12 mouse cellular contexts compared by ENCODE assay signal in the genomic region with DNA sequence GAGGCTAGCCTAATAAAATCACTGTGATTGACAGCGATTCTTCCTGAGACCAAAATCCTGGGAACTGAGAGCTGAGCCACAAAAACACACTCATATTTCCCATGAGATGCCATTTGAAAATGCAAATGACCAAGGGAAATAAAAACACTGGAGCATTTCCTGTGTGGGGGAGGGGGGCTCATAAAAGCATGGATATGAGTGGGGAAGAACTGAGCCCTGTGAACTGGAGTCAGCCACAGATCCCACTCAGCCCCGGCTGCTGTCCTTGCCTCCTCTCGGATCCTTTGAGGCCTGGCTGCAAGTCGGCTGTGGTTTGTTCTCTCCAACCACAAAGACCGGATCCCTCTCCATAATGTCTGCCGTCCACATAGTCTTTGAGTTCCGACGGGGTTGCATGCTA.
DNase-seq lines count a peak whose midpoint lies in the region; ATAC-seq and TF ChIP-seq lines count a peak whose summit lies in the region.
"Had no signal": no experiment of that assay in that cellular context is flagged by ENCODE, and none has a peak within 500 bp of the region (broad histone marks: within the 10 kb centered on the region; RNA-seq: fewer than 3 reads in every experiment).

No protein-coding gene starts in this region.

- H3K36me3 ChIP-seq in hindbrain, embryonic 10.5 days = no peaks in the 10 kb centered on the region
- H3K36me3 ChIP-seq in hindbrain, postnatal 0 days (ENCODE audit: insufficient read depth, low read length) = no peaks in the 10 kb centered on the region
- no peaks in the 10 kb centered on the region for H3K36me3 ChIP-seq in hindbrain, embryonic 13.5 days
- H3K36me3 ChIP-seq in limb, embryonic 14.5 days (ENCODE audit: control insufficient read depth, insufficient read depth, low read length) = no peaks in the 10 kb centered on the region

- H3K9ac ChIP-seq in hindbrain, postnatal 0 days (replicated peaks; ENCODE audit: low read length) = no peak overlapping the region
- H3K9ac ChIP-seq in hindbrain, embryonic 13.5 days = no peak overlapping the region
- H3K9ac ChIP-seq in limb, embryonic 14.5 days (ENCODE audit: low read depth, low read length, severe bottlenecking) = no peak overlapping the region

- no peak for TF ChIP-seq CTCF in hindbrain, postnatal 0 days (IDR thresholded peaks at IDR 0.05; ENCODE audit: low read depth)

- DNase-seq in hindbrain, embryonic 10.5 days (ENCODE audit: low spot score) = no peak
- no peak for DNase-seq in hindbrain, postnatal 0 days (ENCODE audit: low spot score)
- no peak for DNase-seq in limb, embryonic 14.5 days (ENCODE audit: low spot score)
- DNase-seq in cerebellum, postnatal 36 days = no peak
- DNase-seq in cerebellum, adult 9-10 months = no peak
- DNase-seq in adrenal gland, adult 18-20 months (ENCODE audit: low spot score in 2 of 2) = no peak
- DNase-seq: right cerebral cortex, adult 18-20 months; thymus, adult 18-20 months had no signal

- TF ChIP-seq POLR2A in limb, embryonic 14.5 days (IDR thresholded peaks at IDR 0.05; ENCODE audit: borderline replicate concordance, extremely low read depth, insufficient read depth, insufficient read length) = no peak

- no peak overlapping the region for H3K4me3 ChIP-seq in hindbrain, embryonic 10.5 days
- H3K4me3 ChIP-seq in hindbrain, postnatal 0 days (ENCODE audit: low read length) = no peak overlapping the region
- no peak overlapping the region for H3K4me3 ChIP-seq in hindbrain, embryonic 13.5 days
- H3K4me3 ChIP-seq in limb, embryonic 14.5 days (replicated peaks; ENCODE audit: low read length) = no peak overlapping the region
- H3K4me3 ChIP-seq: megakaryocyte, embryonic 14.5 days had no signal

- ATAC-seq in hindbrain, postnatal 0 days = no peak
- peak; percentile 13; the same call in 1 of the 2 replicates for ATAC-seq in common myeloid progenitor, adult 5-6 weeks (replicated peaks; ENCODE audit: low read depth, poor library complexity, severe bottlenecking)
- ATAC-seq in hindbrain, embryonic 13.5 days (ENCODE audit: low FRiP score) = no peak
- no peak for ATAC-seq in limb, embryonic 14.5 days (ENCODE audit: low FRiP score, low read depth)
- ATAC-seq: inflammation-experienced regulatory T-cells, adult 6 months had no signal

- H3K4me1 ChIP-seq in hindbrain, embryonic 10.5 days (replicated peaks) = peaks cover 44% of the 10 kb centered on the region
- H3K4me1 ChIP-seq in hindbrain, postnatal 0 days (ENCODE audit: insufficient read depth, low read length) = peaks cover 7% of the 10 kb centered on the region; the same call in 1 of the 2 replicates
- H3K4me1 ChIP-seq in hindbrain, embryonic 13.5 days (replicated peaks) = peaks cover 35% of the 10 kb centered on the region
- H3K4me1 ChIP-seq in limb, embryonic 14.5 days (ENCODE audit: control insufficient read depth, insufficient read depth, low read length) = peaks cover 51% of the 10 kb centered on the region
- H3K4me1 ChIP-seq: megakaryocyte, embryonic 14.5 days had no signal

- H3K27ac ChIP-seq in hindbrain, embryonic 10.5 days = peak overlapping the region; percentile 66
- no peak overlapping the region for H3K27ac ChIP-seq in hindbrain, postnatal 0 days
- peak overlapping the region; percentile 60 for H3K27ac ChIP-seq in hindbrain, embryonic 13.5 days
- peak overlapping the region; percentile 78; the same call in 1 of the 2 replicates for H3K27ac ChIP-seq in limb, embryonic 14.5 days (replicated peaks; ENCODE audit: low read depth, low read length)

- H3K27me3 ChIP-seq in hindbrain, embryonic 10.5 days (ENCODE audit: insufficient read depth, poor library complexity, severe bottlenecking) = no peaks in the 10 kb centered on the region
- no peaks in the 10 kb centered on the region for H3K27me3 ChIP-seq in hindbrain, postnatal 0 days (ENCODE audit: insufficient read depth, low read length)
- H3K27me3 ChIP-seq in hindbrain, embryonic 13.5 days = no peaks in the 10 kb centered on the region
- H3K27me3 ChIP-seq in limb, embryonic 14.5 days (ENCODE audit: control insufficient read depth, insufficient read depth, low read length) = no peaks in the 10 kb centered on the region

- H3K4me2 ChIP-seq in hindbrain, postnatal 0 days (ENCODE audit: low read depth, low read length) = no peak overlapping the region
- H3K4me2 ChIP-seq in hindbrain, embryonic 13.5 days = no peak overlapping the region
- no peak overlapping the region for H3K4me2 ChIP-seq in limb, embryonic 14.5 days (replicated peaks; ENCODE audit: low read depth, low read length, severe bottlenecking)

- no peaks in the 10 kb centered on the region for H3K9me3 ChIP-seq in hindbrain, embryonic 10.5 days
- no peaks in the 10 kb centered on the region for H3K9me3 ChIP-seq in hindbrain, postnatal 0 days (ENCODE audit: low read length)
- H3K9me3 ChIP-seq in hindbrain, embryonic 13.5 days = no peaks in the 10 kb centered on the region
- no peaks in the 10 kb centered on the region for H3K9me3 ChIP-seq in limb, embryonic 14.5 days (ENCODE audit: control insufficient read depth, low read length)
- H3K9me3 ChIP-seq: megakaryocyte, embryonic 14.5 days had no signal

- WGBS in hindbrain, embryonic 10.5 days = 79% methylated on average over 8 of the region's 8 CpGs
- 72% methylated on average over 8 of the region's 8 CpGs for WGBS in hindbrain, postnatal 0 days
- WGBS in hindbrain, embryonic 13.5 days = 67% methylated on average over 8 of the region's 8 CpGs
- WGBS in limb, embryonic 14.5 days = 39% methylated on average over 8 of the region's 8 CpGs
